Mouse (Mus musculus) gastrocnemius, adult 2 months (tissue): ENCODE data around the gene Hoxd12. TPM values are rescaled to one million over a fixed set of nuclear protein-coding genes. Genes with fewer than 3 reads are reported as not detected.

ENCODE experiments used
- DNase-seq: peaks from one replicate; pipeline ENCODE4 v3.0.0; 2022
- H3K27ac ChIP-seq: fragments of 200-600 bp; 2 replicates; pipeline ENCODE4 v1.8.1; 2022; ENCODE audit warnings: mild to moderate bottlenecking
- H3K4me3 ChIP-seq: fragments of 200-600 bp; 2 replicates; pipeline ENCODE4 v1.8.1; 2022; ENCODE audit warnings: mild to moderate bottlenecking, moderate library complexity
- CTCF ChIP-seq: fragments of 200-600 bp; IDR thresholded peaks from 2 replicates; pipeline ENCODE4 v1.8.1; 2022; ENCODE audit warnings: antibody characterized with exemption, mild to moderate bottlenecking, moderate library complexity
- intact Hi-C: fragments of 180-260 bp; cut with DNase I; formaldehyde crosslinking; loops from one replicate; pipeline ENCODE4 v1.15.1; 2025
- microRNA-seq: library from miRNA; unstranded; fragments of <30 nt; microRNA quantifications from one replicate; pipeline ENCODE4 v1.2.0, GENCODE M21; 2021
- total RNA-seq, 2 experiments: library from RNA; stranded (reverse); gene quantifications; 2 replicates each; pipeline ENCODE4 v1.2.3; 2021

Gene Hoxd12
- total RNA-seq, 2 experiments from 2014 or later = not detected

- no peak for TF ChIP-seq CTCF
- Histone ChIP-seq H3K27ac (peak overlapping the region; percentile 95), H3K4me3 (peak overlapping the region; percentile 93)
- peak; percentile 47 for DNase-seq
- intact Hi-C loops = loop anchor here (5.0 kb wide), 1 partner anchor 113 kb away; the partner anchor contains the start of gene Mtx2
Observed at GRCm38 (mm10) chr2:74714156-74714789, 39.5 kb downstream of the Hoxd12 start.

GRCm38 (mm10) chr2:74714881-74715280 is 40.1 kb downstream of the Hoxd12 start:
- H3K27ac ChIP-seq = peak overlapping the region; percentile 95
- no peak for TF ChIP-seq CTCF
- intact Hi-C loops = loop anchor here (1.0 to 5.0 kb wide), 3 partner anchors 112 to 422 kb away; partner anchors contain the start of gene Mtx2
- H3K4me3 ChIP-seq = peak overlapping the region; percentile 93
- peak; percentile 58 for DNase-seq

- intact Hi-C loops = loop anchor here (1.0 to 5.0 kb wide), 3 partner anchors 249 to 422 kb away; no protein-coding TSS in a partner anchor
- DNase-seq = peak; percentile 93
- peak overlapping the region; percentile 95 for H3K27ac ChIP-seq
- TF ChIP-seq CTCF = peak; percentile 94
- peak overlapping the region; percentile 93 for H3K4me3 ChIP-seq
Observed at GRCm38 (mm10) chr2:74715504-74716241, 40.9 kb downstream of the Hoxd12 start.

- TF ChIP-seq CTCF = no peak
- H3K27ac ChIP-seq = no peak overlapping the region
- intact Hi-C loops = no loop called here
- no peak for DNase-seq
- H3K4me3 ChIP-seq = no peak overlapping the region
Observed at GRCm38 (mm10) chr2:74720384-74720783, 45.6 kb downstream of the Hoxd12 start.

- H3K4me3 ChIP-seq = no peak overlapping the region
- no peak for TF ChIP-seq CTCF
- DNase-seq = no peak
- H3K27ac ChIP-seq = no peak overlapping the region
- intact Hi-C loops = no loop called here
Observed at GRCm38 (mm10) chr2:74720955-74721491, 46.2 kb downstream of the Hoxd12 start.

- peak overlapping the region; percentile 33 for H3K4me3 ChIP-seq
- intact Hi-C loops = no loop called here
- DNase-seq = no peak
Observed at GRCm38 (mm10) chr2:74721882-74722281, 47.1 kb downstream of the Hoxd12 start.

GRCm38 (mm10) chr2:74722949-74723348 is 48.1 kb downstream of the Hoxd12 start:
- TF ChIP-seq CTCF = no peak
- no peak for DNase-seq
- H3K27ac ChIP-seq = no peak overlapping the region
- H3K4me3 ChIP-seq = no peak overlapping the region
- intact Hi-C loops = no loop called here

More at GRCm38 (mm10) chr2:74721882-74722281, 47.1 kb downstream of the Hoxd12 start:
- H3K27ac ChIP-seq = 0 out of 2 replicates have a peak overlapping the region, but pooled peaks have one; percentile 9
- no peak for TF ChIP-seq CTCF

- H3K4me3 ChIP-seq = no peak overlapping the region
- DNase-seq = no peak
- no peak for TF ChIP-seq CTCF
- intact Hi-C loops = no loop called here
- no peak overlapping the region for H3K27ac ChIP-seq
Observed at GRCm38 (mm10) chr2:74724244-74725015, 49.6 kb downstream of the Hoxd12 start.

GRCm38 (mm10) chr2:74725171-74725570 is 50.4 kb downstream of the Hoxd12 start:
- DNase-seq = no peak
- intact Hi-C loops = no loop called here
- no peak overlapping the region for H3K27ac ChIP-seq
- no peak overlapping the region for H3K4me3 ChIP-seq
- no peak for TF ChIP-seq CTCF

GRCm38 (mm10) chr2:74726551-74726950 is 51.7 kb downstream of the Hoxd12 start, which contains the start of gene Gm28230:
TSS of gene Gm28230 (plus strand) at chr2:74726728.
- DNase-seq = no peak
- TF ChIP-seq CTCF = no peak
- intact Hi-C loops = no loop called here
- H3K4me3 ChIP-seq = peak within 1 kb of the TSS; percentile 65
- no peak within 1 kb of the TSS for H3K27ac ChIP-seq

GRCm38 (mm10) chr2:74726973-74727639 is 52.3 kb downstream of the Hoxd12 start:
- TF ChIP-seq CTCF = no peak
- intact Hi-C loops = no loop called here
- Histone ChIP-seq H3K27ac (no peak overlapping the region), H3K4me3 (peak overlapping the region; percentile 65)
- DNase-seq = no peak

Small RNA genes within 50 kb of the gene (microRNA-seq; reads per million reads assigned to microRNA genes)
- gene Gm44463 = not detected
- 33,583 reads per million, percentile 96 among the genes with 10 or more reads in this experiment for gene Mir10b

Other genes with a start within 250 kb of the Hoxd12 start
- 10 to 100 TPM; 47.4 to 56.8 TPM for gene Lnpk, start 95.6 kb upstream of the Hoxd12 start, total RNA-seq
- gene Evx2, start 15.5 kb upstream of the Hoxd12 start, total RNA-seq = not detected
- gene Hoxd13, start 6.7 kb upstream of the Hoxd12 start, total RNA-seq = not detected
- not detected for gene Hoxd11, start 4.5 kb downstream of the Hoxd12 start, total RNA-seq
- 1 to 10 TPM; 4.0 to 4.8 TPM for gene Hoxd10, start 16.9 kb downstream of the Hoxd12 start, total RNA-seq
- 10 to 100 TPM; 15.8 to 19.1 TPM for gene Hoxd9, start 22.7 kb downstream of the Hoxd12 start, total RNA-seq
- gene Hoxd8, start 29.6 kb downstream of the Hoxd12 start, total RNA-seq = 10 to 100 TPM; 39.3 to 49.0 TPM
- gene Hoxd3, start 36.9 kb downstream of the Hoxd12 start, total RNA-seq = not detected
- gene Hoxd4, start 36.9 kb downstream of the Hoxd12 start, total RNA-seq = 1 to 10 TPM; 1.4 to 2.0 TPM
- under 1 TPM; 0.08 to 0.36 TPM for gene Gm28230, start 51.7 kb downstream of the Hoxd12 start, total RNA-seq
- gene Hoxd1, start 88.0 kb downstream of the Hoxd12 start, total RNA-seq = not detected
- gene Mtx2, start 150.8 kb downstream of the Hoxd12 start, total RNA-seq = 10 to 100 TPM; 24.4 to 46.4 TPM